Mouse (Mus musculus) frontal cortex, postnatal 25 days (tissue): ENCODE data around the gene Ncaph2.

Experiments
- DNase-seq, 2 experiments: peaks; one replicate each; pipeline ENCODE4 v3.0.0; 2022; ENCODE audit warnings: low spot score in 2 of 2

Ncaph2 gene

GRCm38 (mm10) chr15:89379429-89379828, 23.9 kb downstream of the Ncaph2 start:
- no peak for DNase-seq

- DNase-seq, result no peak
Observed at GRCm38 (mm10) chr15:89384617-89385016, 29.1 kb downstream of the Ncaph2 start, which contains the start of gene Klhdc7b. Gene Klhdc7b (plus strand): TSS chr15:89384917.

- no peak for DNase-seq
Observed at GRCm38 (mm10) chr15:89387127-89387526, 31.6 kb downstream of the Ncaph2 start.

GRCm38 (mm10) chr15:89390081-89390480, 34.6 kb downstream of the Ncaph2 start:
- DNase-seq, result no peak

- DNase-seq, result no peak
Observed at GRCm38 (mm10) chr15:89396883-89397282, 41.4 kb downstream of the Ncaph2 start.

- DNase-seq, result no peak
Observed at GRCm38 (mm10) chr15:89398146-89398545, 42.6 kb downstream of the Ncaph2 start.

GRCm38 (mm10) chr15:89399716-89400115, 44.2 kb downstream of the Ncaph2 start:
- no peak for DNase-seq

- DNase-seq, result no peak
Observed at GRCm38 (mm10) chr15:89402471-89402870, 47.0 kb downstream of the Ncaph2 start.

- DNase-seq, result no peak
Observed at GRCm38 (mm10) chr15:89404831-89405623, 49.5 kb downstream of the Ncaph2 start.

GRCm38 (mm10) chr15:89406691-89407090, 51.2 kb downstream of the Ncaph2 start:
- DNase-seq, result no peak

- no peak for DNase-seq
Observed at GRCm38 (mm10) chr15:89410118-89410517, 54.6 kb downstream of the Ncaph2 start, which contains the start of gene Syce3. Gene Syce3 (minus strand): TSS chr15:89410503.

- no peak for DNase-seq
Observed at GRCm38 (mm10) chr15:89415282-89415681, 59.8 kb downstream of the Ncaph2 start.

GRCm38 (mm10) chr15:89421938-89422337, 66.4 kb downstream of the Ncaph2 start:
- DNase-seq, result no peak
